Mouse (Mus musculus) C2C12 (cell line): Measurements from ENCODE around the gene Abcg1.

Experiments used
- CEBPB ChIP-seq: IDR thresholded peaks from one replicate; pipeline ENCODE4 v1.6.1; 2011; ENCODE audit warnings: low read depth, mild to moderate bottlenecking, control low read depth, moderate library complexity
- CTCF ChIP-seq: IDR thresholded peaks from one replicate; pipeline ENCODE4 v1.5.1; 2011; ENCODE audit not compliant: control insufficient read depth, insufficient read depth, insufficient read length
- MAX ChIP-seq: IDR thresholded peaks from one replicate; pipeline ENCODE4 v1.6.1; 2011; ENCODE audit warnings: mild to moderate bottlenecking, control low read depth
- MYOG ChIP-seq: IDR thresholded peaks from one replicate; pipeline ENCODE4 v1.6.1; 2011; ENCODE audit not compliant: control insufficient read depth, insufficient read length; ENCODE audit errors: extremely low read depth
- USF1 ChIP-seq: IDR thresholded peaks from one replicate; pipeline ENCODE4 v1.6.1; 2011; ENCODE audit warnings: low read depth, mild to moderate bottlenecking, control low read depth, moderate library complexity

GRCm38 (mm10) chr17:31029407-31029806, 28.1 kb upstream of the Abcg1 start:
- TF ChIP-seq CTCF (no peak), MAX (no peak), USF1 (no peak), MYOG (no peak), CEBPB (no peak)
